Mouse (Mus musculus) C2C12 (cell line): ENCODE data around the gene Tmem190. TPM values are rescaled to one million over a fixed set of nuclear protein-coding genes. Genes with fewer than 3 reads are reported as not detected.
A peak's percentile ranks its signal among the peaks of the same experiment; 100 is the strongest.

ENCODE experiments used
- H3K27me3 ChIP-seq: one replicate; pipeline ENCODE4 v1.6.1; 2011; ENCODE audit not compliant: control insufficient read depth, insufficient read depth, insufficient read length
- H3K36me3 ChIP-seq: one replicate; pipeline ENCODE4 v1.6.1; 2011; ENCODE audit not compliant: control insufficient read depth, insufficient read depth
- H3K4me3 ChIP-seq: one replicate; pipeline ENCODE4 v1.5.1; 2011; ENCODE audit warnings: mild to moderate bottlenecking, control low read depth; ENCODE audit not compliant: poor library complexity, insufficient read depth, severe bottlenecking
- H3K79me2 ChIP-seq: one replicate; pipeline ENCODE4 v1.6.1; 2011; ENCODE audit not compliant: control insufficient read depth, insufficient read depth
- H3K79me3 ChIP-seq: one replicate; pipeline ENCODE4 v1.6.1; 2011; ENCODE audit warnings: low read depth, control low read depth
- H3ac ChIP-seq: one replicate; pipeline ENCODE3; 2011; ENCODE audit warnings: low read depth; ENCODE audit not compliant: control insufficient read depth, insufficient read length
- CEBPB ChIP-seq: IDR thresholded peaks from one replicate; pipeline ENCODE4 v1.6.1; 2011; ENCODE audit warnings: low read depth, mild to moderate bottlenecking, control low read depth, moderate library complexity
- CTCF ChIP-seq: IDR thresholded peaks from one replicate; pipeline ENCODE4 v1.5.1; 2011; ENCODE audit not compliant: control insufficient read depth, insufficient read depth, insufficient read length
- FOSL1 ChIP-seq: IDR thresholded peaks from one replicate; pipeline ENCODE4 v1.8.0; 2011; ENCODE audit warnings: mild to moderate bottlenecking, low read length; ENCODE audit not compliant: poor library complexity, insufficient read depth, severe bottlenecking
- MAX ChIP-seq: IDR thresholded peaks from one replicate; pipeline ENCODE4 v1.6.1; 2011; ENCODE audit warnings: mild to moderate bottlenecking, control low read depth
- MYOD1 ChIP-seq: IDR thresholded peaks from one replicate; pipeline ENCODE4 v1.6.1; 2011; ENCODE audit warnings: low read depth; ENCODE audit not compliant: control insufficient read depth, insufficient read length
- MYOG ChIP-seq: IDR thresholded peaks from one replicate; pipeline ENCODE4 v1.6.1; 2011; ENCODE audit not compliant: control insufficient read depth, insufficient read length; ENCODE audit errors: extremely low read depth
- USF1 ChIP-seq: IDR thresholded peaks from one replicate; pipeline ENCODE4 v1.6.1; 2011; ENCODE audit warnings: low read depth, mild to moderate bottlenecking, control low read depth, moderate library complexity
- polyA plus RNA-seq: library from polyadenylated mRNA; unstranded; fragments of >200 nt; fragmentation: generic; extraction: Trizol; gene quantifications from one replicate; pipeline ENCODE4 v1.2.1, GENCODE M21; 2012; ENCODE audit warnings: missing spikeins

Gene Tmem190
- polyA plus RNA-seq, 1 experiment = 0.84 TPM

- H3K27me3 ChIP-seq = peaks cover 5% of the 10 kb centered on the region
- peak overlapping the region; percentile 21 for H3K4me3 ChIP-seq
- no peak for TF ChIP-seq FOSL1
- H3K79me2 ChIP-seq = no peaks in the 10 kb centered on the region
- H3K79me3 ChIP-seq = no peaks in the 10 kb centered on the region
- peak overlapping the region; percentile 35 for H3ac ChIP-seq
- no peaks in the 10 kb centered on the region for H3K36me3 ChIP-seq
These were observed 5.6 kb upstream of the Tmem190 start for GRCm38 (mm10) chr7:4776861-4777830.

- no peak for TF ChIP-seq MAX
- TF ChIP-seq FOSL1 = no peak
- TF ChIP-seq CEBPB = no peak
- no peak for TF ChIP-seq MYOD1
- no peak for TF ChIP-seq USF1
- TF ChIP-seq CTCF = no peak
- no peak for TF ChIP-seq MYOG
- Histone ChIP-seq H3ac (no peak overlapping the region), H3K36me3 (no peaks in the 10 kb centered on the region), H3K79me3 (no peaks in the 10 kb centered on the region), H3K4me3 (no peak overlapping the region), H3K27me3 (peaks cover 5% of the 10 kb centered on the region), H3K79me2 (no peaks in the 10 kb centered on the region)
These were observed 4.7 kb upstream of the Tmem190 start for GRCm38 (mm10) chr7:4777851-4778637.

- H3K79me3 ChIP-seq = no peaks in the 10 kb centered on the region
- H3K36me3 ChIP-seq = peaks cover 1% of the 10 kb centered on the region
- no peak for TF ChIP-seq CTCF
- no peak for TF ChIP-seq USF1
- TF ChIP-seq MYOG = no peak
- TF ChIP-seq MYOD1 = no peak
- TF ChIP-seq CEBPB = no peak
- TF ChIP-seq FOSL1 = no peak
- TF ChIP-seq MAX = no peak
- H3K79me2 ChIP-seq = no peaks in the 10 kb centered on the region
- H3K4me3 ChIP-seq = no peak overlapping the region
- H3K27me3 ChIP-seq = peaks cover 5% of the 10 kb centered on the region
- H3ac ChIP-seq = no peak overlapping the region
These were observed 2.8 kb upstream of the Tmem190 start for GRCm38 (mm10) chr7:4779921-4780320.

GRCm38 (mm10) chr7:4782130-4782529 lies 607 bp upstream of the Tmem190 start:
- Histone ChIP-seq H3K79me3 (peaks cover 2% of the 10 kb centered on the region), H3K4me3 (no peak overlapping the region), H3K36me3 (peaks cover 9% of the 10 kb centered on the region), H3K27me3 (no peaks in the 10 kb centered on the region), H3K79me2 (peaks cover 10% of the 10 kb centered on the region), H3ac (no peak overlapping the region)
- TF ChIP-seq CTCF (no peak), MYOD1 (no peak), MYOG (no peak), MAX (no peak), USF1 (no peak), CEBPB (no peak), FOSL1 (no peak)

GRCm38 (mm10) chr7:4783667-4784268 lies 1.0 kb downstream of the Tmem190 start:
- Histone ChIP-seq H3K79me2 (peaks cover 24% of the 10 kb centered on the region), H3K27me3 (no peaks in the 10 kb centered on the region), H3K79me3 (peaks cover 8% of the 10 kb centered on the region), H3K36me3 (peaks cover 9% of the 10 kb centered on the region), H3ac (no peak overlapping the region), H3K4me3 (no peak overlapping the region)
- TF ChIP-seq USF1 (no peak), CEBPB (no peak), MYOG (no peak), MAX (no peak), MYOD1 (no peak), CTCF (no peak), FOSL1 (no peak)
